Mouse (Mus musculus) midbrain, postnatal 0 days (tissue): Measurements from ENCODE around the gene Trp53i11. TPM values are rescaled to one million over a fixed set of nuclear protein-coding genes. Genes with fewer than 3 reads are reported as not detected.

Experiments
- ATAC-seq: fragments of 200-750 bp; cut with Nextera tagmentation; 2 replicates; pipeline ENCODE4 v1.8.0; 2017; ENCODE audit warnings: moderate number of reproducible peaks, mild to moderate bottlenecking, moderate TSS enrichment, moderate library complexity; ENCODE audit not compliant: low FRiP score
- DNase-seq: peaks from one replicate; pipeline ENCODE4 v3.0.0-alpha.2; 2015; ENCODE audit warnings: low spot score
- H3K27ac ChIP-seq: fragments of 300-500 bp; sonication (generic); 2 replicates; pipeline ENCODE4 v1.5.1; 2014; ENCODE audit warnings: low read depth, mild to moderate bottlenecking, low read length, mixed read lengths
- H3K27me3 ChIP-seq: fragments of 300-500 bp; sonication (generic); 2 replicates; pipeline ENCODE4 v1.6.1; 2014; ENCODE audit warnings: low read length, control low read depth, mixed read lengths; ENCODE audit not compliant: insufficient read depth
- H3K36me3 ChIP-seq: fragments of 300-500 bp; sonication (generic); 2 replicates; pipeline ENCODE4 v1.6.1; 2014; ENCODE audit warnings: low read length, control low read depth, mixed read lengths; ENCODE audit not compliant: insufficient read depth
- H3K4me1 ChIP-seq: fragments of 300-500 bp; sonication (generic); 2 replicates; pipeline ENCODE4 v1.6.1; 2014; ENCODE audit warnings: mild to moderate bottlenecking, control low read depth, antibody characterized with exemption, low read length, mixed read lengths; ENCODE audit not compliant: insufficient read depth
- H3K4me2 ChIP-seq: fragments of 300-500 bp; sonication (generic); 2 replicates; pipeline ENCODE4 v1.6.1; 2014; ENCODE audit warnings: low read depth, mild to moderate bottlenecking, low read length, mixed read lengths; ENCODE audit not compliant: poor library complexity, severe bottlenecking
- H3K4me3 ChIP-seq: fragments of 300-500 bp; sonication (generic); 2 replicates; pipeline ENCODE4 v1.5.1; 2014; ENCODE audit warnings: low read depth, mild to moderate bottlenecking, low read length, moderate library complexity
- H3K9ac ChIP-seq: fragments of 300-500 bp; sonication (generic); replicated peaks from 2 replicates; pipeline ENCODE4 v1.6.1; 2014; ENCODE audit warnings: mild to moderate bottlenecking, low read length, moderate library complexity, mixed read lengths; ENCODE audit not compliant: poor library complexity, severe bottlenecking
- H3K9me3 ChIP-seq: fragments of 300-500 bp; sonication (generic); 2 replicates; pipeline ENCODE4 v1.6.1; 2016; ENCODE audit warnings: low read length, control low read depth
- CTCF ChIP-seq: IDR thresholded peaks from 2 replicates; pipeline ENCODE4 v1.5.1; 2016; ENCODE audit warnings: antibody characterized with exemption, mild to moderate bottlenecking
- WGBS: fragments of 180-500 bp; shearing (Covaris S2); extraction: QIAGEN DNeasy Blood & Tissue Kit; methylation state at CpG from one replicate; pipeline ENCODE4 v1.1.7; 2014; 5-methylcytosine and 5-hydroxymethylcytosine counted together
- polyA plus RNA-seq: library from polyadenylated mRNA; unstranded; fragments of >200 nt; fragmentation: Nextera tagmentation; extraction: Ambion mirVana; gene quantifications from 2 replicates; pipeline ENCODE4 v1.2.1, GENCODE M21; 2015
- total RNA-seq: library from RNA; depleted of rRNA; stranded (reverse); fragments of >200 nt; gene quantifications from 2 replicates; pipeline ENCODE4 v1.2.3, GENCODE M21; 2014; rRNA removed

The Trp53i11 gene
- 111 and 124 TPM in 2 replicates for total RNA-seq
- polyA plus RNA-seq, result 74.7 and 76.0 TPM in 2 replicates

DNA sequence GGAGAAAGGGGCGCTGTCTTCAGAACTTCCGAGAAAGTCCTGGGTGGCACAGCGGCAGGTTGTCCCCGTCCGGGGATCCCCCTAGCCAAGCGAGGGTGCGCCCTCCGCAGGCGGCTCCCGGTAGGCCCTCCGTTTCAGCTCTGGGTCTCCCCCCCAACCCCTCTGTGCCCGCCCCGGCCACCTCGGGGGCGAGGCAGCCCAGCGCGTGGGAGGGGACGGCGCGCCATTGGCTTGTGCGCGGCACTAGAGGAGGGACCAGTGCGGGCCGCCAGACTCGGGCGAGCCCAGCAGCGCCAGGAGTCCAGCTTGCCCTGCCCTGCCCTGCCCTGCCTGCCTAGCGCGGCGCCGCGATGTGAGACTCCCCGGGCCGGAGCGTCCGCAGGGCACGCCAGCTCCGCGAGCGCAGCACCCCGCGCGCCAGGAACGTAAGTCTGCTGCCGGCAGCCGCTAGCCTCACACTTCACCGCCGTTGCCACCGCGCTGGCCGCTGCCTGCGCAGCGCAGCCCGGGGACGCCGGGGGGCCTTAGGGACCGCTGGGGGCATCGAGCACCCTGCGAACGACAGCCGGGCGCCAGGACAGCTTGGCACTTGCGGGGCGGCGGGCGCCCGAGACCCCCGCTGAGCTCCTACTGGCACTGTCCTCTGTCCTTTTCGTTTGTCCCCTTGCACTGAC, at the start of gene Trp53i11:
Trp53i11 (plus strand) TSS at position 226 of the 674 bp plus-strand sequence.
- Histone ChIP-seq H3K4me2 (peak within 1 kb of the TSS; percentile 96), H3K27ac (peak within 1 kb of the TSS; percentile 71), H3K4me3 (peak within 1 kb of the TSS; percentile 76), H3K4me1 (peaks cover 12% of the 10 kb centered on the region), H3K9me3 (no peaks in the 10 kb centered on the region), H3K27me3 (no peaks in the 10 kb centered on the region), H3K36me3 (no peaks in the 10 kb centered on the region), H3K9ac (peak within 1 kb of the TSS; percentile 81)
- TF ChIP-seq CTCF, result peak; percentile 67
- ATAC-seq (peak; percentile 83), DNase-seq (peak; percentile 83)
- WGBS, result under 1% methylated on average over 67 of the region's 69 CpGs

GRCm38 (mm10) chr2:93139476-93139875, 47.9 kb upstream of the Trp53i11 start:
- Histone ChIP-seq H3K9me3 (no peaks in the 10 kb centered on the region), H3K27me3 (no peaks in the 10 kb centered on the region), H3K4me1 (peaks cover 6% of the 10 kb centered on the region; the same call in 1 of the 2 replicates), H3K9ac (no peak overlapping the region), H3K27ac (no peak overlapping the region), H3K4me2 (no peak overlapping the region), H3K4me3 (no peak overlapping the region), H3K36me3 (no peaks in the 10 kb centered on the region)
- ATAC-seq (no peak), DNase-seq (no peak)
- TF ChIP-seq CTCF, result no peak
- WGBS, result 90% methylated on average over 7 of the region's 7 CpGs

DNA sequence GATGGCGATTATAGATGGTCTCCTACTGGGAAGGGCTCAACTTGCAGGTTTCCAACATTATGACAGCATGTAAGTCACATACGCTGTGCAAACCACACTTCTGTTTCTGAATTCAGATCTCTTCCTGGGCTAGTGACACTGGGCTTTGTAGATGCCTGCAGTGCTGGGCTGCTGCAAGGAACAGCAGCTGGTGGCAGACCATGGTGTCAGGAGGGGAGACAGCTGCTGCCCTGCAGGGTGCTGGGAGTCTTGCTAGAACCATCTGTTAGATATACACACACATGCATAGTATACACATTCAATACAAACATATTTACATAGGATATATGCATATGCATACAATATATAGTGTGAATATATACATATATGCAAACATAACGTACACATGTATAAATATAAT, 46.0 kb upstream of the Trp53i11 start:
- Histone ChIP-seq H3K4me1 (peaks cover 6% of the 10 kb centered on the region; the same call in 1 of the 2 replicates), H3K4me2 (no peak overlapping the region), H3K9me3 (no peaks in the 10 kb centered on the region), H3K27me3 (no peaks in the 10 kb centered on the region), H3K9ac (no peak overlapping the region), H3K27ac (no peak overlapping the region), H3K36me3 (no peaks in the 10 kb centered on the region), H3K4me3 (no peak overlapping the region)
- WGBS, result 66% methylated on average over 3 of the region's 3 CpGs
- TF ChIP-seq CTCF, result no peak
- DNase-seq (peak; percentile 80), ATAC-seq (no peak)

DNA sequence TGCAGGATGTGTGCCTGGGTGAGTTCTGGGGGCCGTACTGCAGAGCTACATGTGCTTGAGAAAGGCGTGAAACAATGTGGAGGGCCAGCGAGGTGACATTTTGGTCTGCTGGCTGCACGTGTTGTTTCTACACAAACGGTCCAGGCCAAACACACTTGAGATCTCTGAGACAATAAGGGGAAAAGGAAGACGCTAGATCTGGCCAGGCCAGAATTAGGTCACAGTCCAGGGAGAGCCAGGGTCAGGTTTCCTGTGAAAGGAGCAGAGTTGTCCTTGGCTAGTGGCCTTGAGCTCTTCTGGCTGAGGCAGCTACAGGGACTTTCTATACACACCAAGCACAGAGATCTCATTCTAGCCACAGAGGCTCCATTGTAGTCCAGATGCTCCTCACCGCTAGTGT, 44.7 kb upstream of the Trp53i11 start:
- Histone ChIP-seq H3K9me3 (no peaks in the 10 kb centered on the region), H3K36me3 (no peaks in the 10 kb centered on the region), H3K4me3 (no peak overlapping the region), H3K9ac (no peak overlapping the region), H3K27me3 (no peaks in the 10 kb centered on the region), H3K4me2 (no peak overlapping the region), H3K4me1 (peaks cover 6% of the 10 kb centered on the region; the same call in 1 of the 2 replicates), H3K27ac (0 out of 2 replicates have a peak overlapping the region, but pooled peaks have one; percentile 12)
- no peak for ATAC-seq
- no peak for TF ChIP-seq CTCF
- DNase-seq, result peak; percentile 33
- WGBS, result 67% methylated on average over 7 of the region's 7 CpGs

- H3K4me1 ChIP-seq, result peaks cover 6% of the 10 kb centered on the region; the same call in 1 of the 2 replicates
- no peak overlapping the region for H3K4me2 ChIP-seq
- H3K36me3 ChIP-seq, result no peaks in the 10 kb centered on the region
- H3K9me3 ChIP-seq, result no peaks in the 10 kb centered on the region
- H3K27me3 ChIP-seq, result no peaks in the 10 kb centered on the region
- ATAC-seq (no peak), DNase-seq (no peak)
- no peak overlapping the region for H3K4me3 ChIP-seq
- TF ChIP-seq CTCF, result no peak
- 96% methylated on average over 3 of the region's 3 CpGs for WGBS
- no peak overlapping the region for H3K27ac ChIP-seq
- H3K9ac ChIP-seq, result no peak overlapping the region
Measured at GRCm38 (mm10) chr2:93144126-93144525, 43.2 kb upstream of the Trp53i11 start.

GRCm38 (mm10) chr2:93150009-93150408, 37.3 kb upstream of the Trp53i11 start:
- DNase-seq, result no peak
- Histone ChIP-seq H3K4me3 (no peak overlapping the region), H3K36me3 (no peaks in the 10 kb centered on the region), H3K4me2 (no peak overlapping the region), H3K4me1 (0 out of 2 replicates have a peak, but pooled peaks cover 5% of the 10 kb centered on the region), H3K9me3 (no peaks in the 10 kb centered on the region), H3K27ac (no peak overlapping the region), H3K27me3 (no peaks in the 10 kb centered on the region), H3K9ac (no peak overlapping the region)
- 53% methylated on average over 2 of the region's 2 CpGs for WGBS
- no peak for ATAC-seq
- TF ChIP-seq CTCF, result no peak
